Mouse (Mus musculus): Measurements from ENCODE around the gene Rps6ka5. TPM values are rescaled to one million over a fixed set of nuclear protein-coding genes. Genes with fewer than 3 reads are reported as not detected.

Gene Rps6ka5
- polyA plus RNA-seq, 1 experiment = 4.7 TPM

GRCm38 (mm10) chr12:100533209-100533608 lies 193.6 kb downstream of the Rps6ka5 start:
- H3K4me1 ChIP-seq (replicated peaks; ENCODE audit: control insufficient read depth, insufficient read depth, low read length) = peaks cover 38% of the 10 kb centered on the region
- no peak overlapping the region for H3K4me3 ChIP-seq (ENCODE audit: control insufficient read depth, insufficient read depth, low read length)
- no peaks in the 10 kb centered on the region for H3K27me3 ChIP-seq (ENCODE audit: control insufficient read depth, insufficient read depth, low read length)
- H3K27ac ChIP-seq (ENCODE audit: control insufficient read depth, insufficient read depth, low read length) = no peak overlapping the region
- no peak for TF ChIP-seq CTCF (IDR thresholded peaks at IDR 0.05; ENCODE audit: borderline replicate concordance, control insufficient read depth, extremely low read depth, insufficient read depth, low read length, poor library complexity)
- no peak for TF ChIP-seq POLR2A (IDR thresholded peaks at IDR 0.05; ENCODE audit: control insufficient read depth, extremely low read depth, insufficient read depth, low read length, poor library complexity)
- 93% methylated on average over 4 of the region's 4 CpGs for WGBS
- DNase-seq = no peak
- H3K36me3 ChIP-seq (ENCODE audit: control insufficient read depth, insufficient read depth, low read length) = no peaks in the 10 kb centered on the region

GRCm38 (mm10) chr12:100531740-100532139 lies 195.0 kb downstream of the Rps6ka5 start:
- Histone ChIP-seq H3K36me3 (ENCODE audit: control insufficient read depth, insufficient read depth, low read length) (no peaks in the 10 kb centered on the region), H3K4me3 (ENCODE audit: control insufficient read depth, insufficient read depth, low read length) (no peak overlapping the region), H3K27me3 (ENCODE audit: control insufficient read depth, insufficient read depth, low read length) (no peaks in the 10 kb centered on the region), H3K4me1 (replicated peaks; ENCODE audit: control insufficient read depth, insufficient read depth, low read length) (peaks cover 37% of the 10 kb centered on the region), H3K27ac (ENCODE audit: control insufficient read depth, insufficient read depth, low read length) (no peak overlapping the region)
- TF ChIP-seq POLR2A (IDR thresholded peaks at IDR 0.05; ENCODE audit: control insufficient read depth, extremely low read depth, insufficient read depth, low read length, poor library complexity) (no peak), CTCF (IDR thresholded peaks at IDR 0.05; ENCODE audit: borderline replicate concordance, control insufficient read depth, extremely low read depth, insufficient read depth, low read length, poor library complexity) (no peak)
- whole genome bisulfite sequencing = 96% methylated on average over 1 of the region's 1 CpGs
- no peak for DNase-seq

GRCm38 (mm10) chr12:100530871-100531270 lies 195.9 kb downstream of the Rps6ka5 start:
- no peaks in the 10 kb centered on the region for H3K27me3 ChIP-seq (ENCODE audit: control insufficient read depth, insufficient read depth, low read length)
- H3K27ac ChIP-seq (ENCODE audit: control insufficient read depth, insufficient read depth, low read length) = peak overlapping the region; percentile 27; the same call in 1 of the 2 replicates
- TF ChIP-seq POLR2A (IDR thresholded peaks at IDR 0.05; ENCODE audit: control insufficient read depth, extremely low read depth, insufficient read depth, low read length, poor library complexity) (no peak), CTCF (IDR thresholded peaks at IDR 0.05; ENCODE audit: borderline replicate concordance, control insufficient read depth, extremely low read depth, insufficient read depth, low read length, poor library complexity) (no peak)
- no peaks in the 10 kb centered on the region for H3K36me3 ChIP-seq (ENCODE audit: control insufficient read depth, insufficient read depth, low read length)
- DNase-seq = no peak
- H3K4me1 ChIP-seq (replicated peaks; ENCODE audit: control insufficient read depth, insufficient read depth, low read length) = peaks cover 33% of the 10 kb centered on the region
- WGBS = 25% methylated on average over 5 of the region's 5 CpGs
- no peak overlapping the region for H3K4me3 ChIP-seq (ENCODE audit: control insufficient read depth, insufficient read depth, low read length)

- TF ChIP-seq CTCF (IDR thresholded peaks at IDR 0.05; ENCODE audit: borderline replicate concordance, control insufficient read depth, extremely low read depth, insufficient read depth, low read length, poor library complexity) = no peak
- TF ChIP-seq POLR2A (IDR thresholded peaks at IDR 0.05; ENCODE audit: control insufficient read depth, extremely low read depth, insufficient read depth, low read length, poor library complexity) = no peak
- Histone ChIP-seq H3K36me3 (ENCODE audit: control insufficient read depth, insufficient read depth, low read length) (no peaks in the 10 kb centered on the region), H3K27me3 (ENCODE audit: control insufficient read depth, insufficient read depth, low read length) (no peaks in the 10 kb centered on the region), H3K4me3 (ENCODE audit: control insufficient read depth, insufficient read depth, low read length) (no peak overlapping the region), H3K27ac (ENCODE audit: control insufficient read depth, insufficient read depth, low read length) (no peak overlapping the region), H3K4me1 (replicated peaks; ENCODE audit: control insufficient read depth, insufficient read depth, low read length) (peaks cover 33% of the 10 kb centered on the region)
- no peak for DNase-seq
- 96% methylated on average over 5 of the region's 5 CpGs for WGBS
These were observed 197.1 kb downstream of the Rps6ka5 start for GRCm38 (mm10) chr12:100529651-100530050.

GRCm38 (mm10) chr12:100529172-100529571 lies 197.6 kb downstream of the Rps6ka5 start:
- DNase-seq = no peak
- Histone ChIP-seq H3K4me3 (ENCODE audit: control insufficient read depth, insufficient read depth, low read length) (no peak overlapping the region), H3K27me3 (ENCODE audit: control insufficient read depth, insufficient read depth, low read length) (no peaks in the 10 kb centered on the region), H3K27ac (ENCODE audit: control insufficient read depth, insufficient read depth, low read length) (no peak overlapping the region), H3K4me1 (replicated peaks; ENCODE audit: control insufficient read depth, insufficient read depth, low read length) (peaks cover 28% of the 10 kb centered on the region), H3K36me3 (ENCODE audit: control insufficient read depth, insufficient read depth, low read length) (no peaks in the 10 kb centered on the region)
- 87% methylated on average over 8 of the region's 8 CpGs for WGBS
- TF ChIP-seq CTCF (IDR thresholded peaks at IDR 0.05; ENCODE audit: borderline replicate concordance, control insufficient read depth, extremely low read depth, insufficient read depth, low read length, poor library complexity) (no peak), POLR2A (IDR thresholded peaks at IDR 0.05; ENCODE audit: control insufficient read depth, extremely low read depth, insufficient read depth, low read length, poor library complexity) (no peak)

GRCm38 (mm10) chr12:100528246-100528645 lies 198.5 kb downstream of the Rps6ka5 start:
- no peak for TF ChIP-seq POLR2A (IDR thresholded peaks at IDR 0.05; ENCODE audit: control insufficient read depth, extremely low read depth, insufficient read depth, low read length, poor library complexity)
- no peak for TF ChIP-seq CTCF (IDR thresholded peaks at IDR 0.05; ENCODE audit: borderline replicate concordance, control insufficient read depth, extremely low read depth, insufficient read depth, low read length, poor library complexity)
- no peak overlapping the region for H3K4me3 ChIP-seq (ENCODE audit: control insufficient read depth, insufficient read depth, low read length)
- peaks cover 24% of the 10 kb centered on the region for H3K4me1 ChIP-seq (replicated peaks; ENCODE audit: control insufficient read depth, insufficient read depth, low read length)
- no peaks in the 10 kb centered on the region for H3K27me3 ChIP-seq (ENCODE audit: control insufficient read depth, insufficient read depth, low read length)
- 72% methylated on average over 3 of the region's 3 CpGs for WGBS
- DNase-seq = no peak
- no peak overlapping the region for H3K27ac ChIP-seq (ENCODE audit: control insufficient read depth, insufficient read depth, low read length)
- no peaks in the 10 kb centered on the region for H3K36me3 ChIP-seq (ENCODE audit: control insufficient read depth, insufficient read depth, low read length)

GRCm38 (mm10) chr12:100527753-100528152 lies 199.0 kb downstream of the Rps6ka5 start:
- Histone ChIP-seq H3K4me3 (ENCODE audit: control insufficient read depth, insufficient read depth, low read length) (no peak overlapping the region), H3K4me1 (replicated peaks; ENCODE audit: control insufficient read depth, insufficient read depth, low read length) (peaks cover 24% of the 10 kb centered on the region), H3K27me3 (ENCODE audit: control insufficient read depth, insufficient read depth, low read length) (no peaks in the 10 kb centered on the region), H3K36me3 (ENCODE audit: control insufficient read depth, insufficient read depth, low read length) (no peaks in the 10 kb centered on the region), H3K27ac (ENCODE audit: control insufficient read depth, insufficient read depth, low read length) (no peak overlapping the region)
- WGBS = 47% methylated on average over 9 of the region's 9 CpGs
- no peak for TF ChIP-seq POLR2A (IDR thresholded peaks at IDR 0.05; ENCODE audit: control insufficient read depth, extremely low read depth, insufficient read depth, low read length, poor library complexity)
- TF ChIP-seq CTCF (IDR thresholded peaks at IDR 0.05; ENCODE audit: borderline replicate concordance, control insufficient read depth, extremely low read depth, insufficient read depth, low read length, poor library complexity) = no peak
- peak; percentile 55 for DNase-seq
